Mouse (Mus musculus): ENCODE measurements around the gene Sap25. TPM values are rescaled to one million over a fixed set of nuclear protein-coding genes. Genes with fewer than 3 reads are reported as not detected.
A peak's percentile ranks its signal among the peaks of the same experiment; 100 is the strongest.
"Not testable (repeated sequence)": the region's sequence is repeated elsewhere in the genome, so short reads cannot be mapped to it uniquely, and the experiment has no call there.

Gene Sap25
- polyA plus RNA-seq, 1 experiment from 2014 or later: 2.8 TPM

DNA sequence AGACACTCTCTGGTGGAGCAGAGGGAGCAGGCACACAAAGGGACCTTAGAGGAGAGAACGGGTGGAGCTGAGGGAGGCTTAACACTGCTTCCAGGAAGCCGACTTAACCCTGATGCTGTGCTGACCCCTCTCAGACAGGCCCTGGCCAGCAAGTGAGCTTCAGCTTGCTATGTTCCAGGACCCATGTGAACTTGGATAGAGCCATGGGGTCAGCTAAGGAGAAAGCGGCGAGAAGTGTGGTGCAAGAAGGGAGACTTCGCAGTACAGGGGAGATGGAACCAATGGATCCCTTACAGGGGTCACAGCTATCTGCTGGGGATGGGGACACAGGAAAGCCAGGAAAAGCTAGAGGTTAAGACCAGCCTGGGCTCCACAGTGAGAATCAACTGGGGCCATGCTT lies 28.1 kb upstream of the Sap25 start:
- Histone ChIP-seq H3K4me1 (ENCODE audit: control insufficient read depth, insufficient read depth, low read length) (peaks cover 12% of the 10 kb centered on the region), H3K9ac (replicated peaks; ENCODE audit: low read length) (peak overlapping the region; percentile 18; the same call in 1 of the 2 replicates), H3K27ac (replicated peaks; ENCODE audit: low read depth, low read length) (peak overlapping the region; percentile 20; the same call in 1 of the 2 replicates), H3K27me3 (ENCODE audit: control insufficient read depth, insufficient read depth, low read length) (no peaks in the 10 kb centered on the region), H3K4me3 (ENCODE audit: low read depth, low read length) (no peak overlapping the region), H3K4me2 (ENCODE audit: low read depth, low read length) (no peak overlapping the region), H3K36me3 (replicated peaks; ENCODE audit: control insufficient read depth, insufficient read depth, low read depth, low read length) (no peaks in the 10 kb centered on the region), H3K9me3 (replicated peaks; ENCODE audit: control insufficient read depth, low read length) (no peaks in the 10 kb centered on the region)
- DNase-seq (ENCODE audit: low spot score) (no peak), ATAC-seq (replicated peaks; ENCODE audit: insufficient number of reproducible peaks, low FRiP score, low TSS enrichment, low read depth) (no peak)
- WGBS: 62% methylated on average over 5 of the region's 5 CpGs

DNA sequence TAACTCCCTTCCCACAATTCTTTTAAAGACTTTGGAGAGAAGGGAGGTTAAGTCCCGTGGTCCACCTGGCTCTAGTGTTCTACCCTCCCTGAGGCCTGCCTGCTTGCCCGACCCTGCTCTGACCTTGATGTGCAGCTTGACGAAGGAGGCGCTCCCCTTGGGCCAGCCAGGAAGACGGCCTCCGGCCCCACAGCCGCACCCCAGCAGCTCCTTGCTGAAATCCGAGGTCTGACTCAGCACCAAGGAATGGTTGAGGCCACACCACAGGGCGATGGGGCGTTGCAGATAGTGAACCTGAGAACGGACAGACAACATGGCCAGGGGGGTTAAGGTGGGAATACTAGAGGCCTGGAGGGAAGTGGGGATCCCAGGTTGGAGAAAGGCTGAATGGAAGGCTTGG lies 27.6 kb upstream of the Sap25 start, which contains the start of gene Pcolce:
Gene Pcolce, minus strand, starts transcription at position 235 of the 400 bp plus-strand sequence.
- Histone ChIP-seq H3K36me3 (replicated peaks; ENCODE audit: control insufficient read depth, insufficient read depth, low read depth, low read length) (no peaks in the 10 kb centered on the region), H3K4me2 (ENCODE audit: low read depth, low read length) (no peak within 1 kb of the TSS), H3K4me1 (ENCODE audit: control insufficient read depth, insufficient read depth, low read length) (peaks cover 11% of the 10 kb centered on the region), H3K27me3 (ENCODE audit: control insufficient read depth, insufficient read depth, low read length) (no peaks in the 10 kb centered on the region), H3K27ac (replicated peaks; ENCODE audit: low read depth, low read length) (peak within 1 kb of the TSS; percentile 20; the same call in 1 of the 2 replicates), H3K9me3 (replicated peaks; ENCODE audit: control insufficient read depth, low read length) (no peaks in the 10 kb centered on the region), H3K9ac (replicated peaks; ENCODE audit: low read length) (peak within 1 kb of the TSS; percentile 18; the same call in 1 of the 2 replicates), H3K4me3 (ENCODE audit: low read depth, low read length) (no peak within 1 kb of the TSS)
- DNase-seq (ENCODE audit: low spot score): no peak
- WGBS: 37% methylated on average over 11 of the region's 11 CpGs
- ATAC-seq (replicated peaks; ENCODE audit: insufficient number of reproducible peaks, low FRiP score, low TSS enrichment, low read depth): no peak

DNA sequence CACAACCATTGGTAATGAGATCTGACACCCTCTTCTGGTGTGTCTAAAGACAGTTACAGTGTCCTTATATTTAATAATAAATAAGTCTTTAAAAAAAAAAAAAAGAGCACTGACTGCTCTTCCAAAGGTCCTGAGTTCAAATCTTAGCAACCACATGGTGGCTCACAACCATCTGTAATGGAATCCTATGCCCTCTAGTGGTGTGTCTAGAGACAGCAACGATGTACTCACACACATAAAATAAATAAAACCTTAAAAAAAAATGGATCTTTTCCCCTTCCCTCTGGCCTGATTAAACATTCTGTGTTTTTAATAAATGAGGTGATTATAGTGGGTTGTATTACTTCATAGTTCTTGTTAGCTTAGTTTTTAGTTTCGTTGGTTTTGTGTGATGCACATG lies 26.2 kb upstream of the Sap25 start:
- not testable (repeated sequence) for H3K9ac ChIP-seq (replicated peaks; ENCODE audit: low read length); H3K27ac ChIP-seq (replicated peaks; ENCODE audit: low read depth, low read length); DNase-seq (ENCODE audit: low spot score); H3K27me3 ChIP-seq (ENCODE audit: control insufficient read depth, insufficient read depth, low read length); H3K4me2 ChIP-seq (ENCODE audit: low read depth, low read length); H3K4me1 ChIP-seq (ENCODE audit: control insufficient read depth, insufficient read depth, low read length); H3K36me3 ChIP-seq (replicated peaks; ENCODE audit: control insufficient read depth, insufficient read depth, low read depth, low read length); H3K9me3 ChIP-seq (replicated peaks; ENCODE audit: control insufficient read depth, low read length); ATAC-seq (replicated peaks; ENCODE audit: insufficient number of reproducible peaks, low FRiP score, low TSS enrichment, low read depth); H3K4me3 ChIP-seq (ENCODE audit: low read depth, low read length)
- 82% methylated on average over 2 of the region's 2 CpGs for WGBS

DNA sequence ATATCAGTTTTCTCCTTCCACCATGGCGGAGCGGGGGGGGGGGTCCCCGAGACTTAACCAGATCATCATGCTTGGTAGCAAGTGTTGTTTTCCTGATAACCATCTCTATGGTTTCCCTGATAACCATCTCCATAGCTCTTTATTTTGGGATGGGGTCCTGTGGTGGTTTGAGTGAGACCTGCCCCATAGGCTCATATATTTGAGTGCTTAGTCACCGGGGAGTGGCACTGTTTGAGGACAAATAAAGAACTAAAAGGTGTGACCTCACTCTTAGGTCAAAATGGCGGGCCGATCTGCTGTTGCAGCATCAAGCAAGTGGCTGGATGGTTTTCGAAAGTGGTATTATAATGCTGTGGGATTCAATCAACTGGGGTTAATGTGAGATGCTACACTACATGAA lies 25.8 kb upstream of the Sap25 start:
- Histone ChIP-seq H3K9me3 (replicated peaks; ENCODE audit: control insufficient read depth, low read length) (no peaks in the 10 kb centered on the region), H3K27ac (replicated peaks; ENCODE audit: low read depth, low read length) (no peak overlapping the region), H3K4me3 (ENCODE audit: low read depth, low read length) (no peak overlapping the region), H3K4me1 (ENCODE audit: control insufficient read depth, insufficient read depth, low read length) (peaks cover 8% of the 10 kb centered on the region), H3K27me3 (ENCODE audit: control insufficient read depth, insufficient read depth, low read length) (no peaks in the 10 kb centered on the region), H3K36me3 (replicated peaks; ENCODE audit: control insufficient read depth, insufficient read depth, low read depth, low read length) (no peaks in the 10 kb centered on the region), H3K9ac (replicated peaks; ENCODE audit: low read length) (no peak overlapping the region), H3K4me2 (ENCODE audit: low read depth, low read length) (no peak overlapping the region)
- WGBS: 82% methylated on average over 7 of the region's 7 CpGs
- ATAC-seq (replicated peaks; ENCODE audit: insufficient number of reproducible peaks, low FRiP score, low TSS enrichment, low read depth) (no peak), DNase-seq (ENCODE audit: low spot score) (no peak)

DNA sequence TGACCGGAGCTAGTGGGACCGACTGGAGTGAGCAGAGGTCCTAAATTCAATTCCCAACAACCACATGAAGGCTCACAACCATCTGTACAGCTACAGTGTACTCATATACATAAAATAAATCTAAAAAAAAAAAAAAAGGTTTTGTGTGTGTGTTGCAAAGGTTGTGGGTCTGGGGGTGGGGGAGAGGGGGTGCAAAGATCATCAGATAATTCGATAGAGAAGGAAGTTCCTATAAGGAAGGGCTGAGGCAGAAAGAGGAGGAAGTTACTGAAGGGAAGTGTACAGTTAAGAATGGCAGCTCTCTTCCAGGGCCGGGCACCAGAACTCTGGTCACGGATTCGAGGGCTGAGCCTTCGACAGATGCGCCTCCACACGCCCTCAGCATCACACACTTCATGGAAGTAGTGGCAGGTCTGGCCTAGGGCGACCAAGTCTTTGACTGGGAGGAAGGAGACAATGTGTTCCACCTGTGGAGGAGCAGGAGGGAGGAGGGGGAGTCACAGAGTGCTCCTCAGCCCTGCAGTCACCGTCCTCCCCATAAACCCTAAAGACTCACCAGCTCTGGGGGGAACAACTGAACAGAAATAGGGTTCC lies 17.1 kb upstream of the Sap25 start:
- Histone ChIP-seq H3K27ac (replicated peaks; ENCODE audit: low read depth, low read length) (no peak overlapping the region), H3K9ac (replicated peaks; ENCODE audit: low read length) (no peak overlapping the region), H3K4me2 (ENCODE audit: low read depth, low read length) (no peak overlapping the region), H3K4me1 (ENCODE audit: control insufficient read depth, insufficient read depth, low read length) (no peaks in the 10 kb centered on the region), H3K4me3 (ENCODE audit: low read depth, low read length) (no peak overlapping the region), H3K36me3 (replicated peaks; ENCODE audit: control insufficient read depth, insufficient read depth, low read depth, low read length) (no peaks in the 10 kb centered on the region), H3K9me3 (replicated peaks; ENCODE audit: control insufficient read depth, low read length) (no peaks in the 10 kb centered on the region), H3K27me3 (ENCODE audit: control insufficient read depth, insufficient read depth, low read length) (no peaks in the 10 kb centered on the region)
- 86% methylated on average over 11 of the region's 11 CpGs for WGBS
- DNase-seq (ENCODE audit: low spot score) (no peak), ATAC-seq (replicated peaks; ENCODE audit: insufficient number of reproducible peaks, low FRiP score, low TSS enrichment, low read depth) (no peak)

DNA sequence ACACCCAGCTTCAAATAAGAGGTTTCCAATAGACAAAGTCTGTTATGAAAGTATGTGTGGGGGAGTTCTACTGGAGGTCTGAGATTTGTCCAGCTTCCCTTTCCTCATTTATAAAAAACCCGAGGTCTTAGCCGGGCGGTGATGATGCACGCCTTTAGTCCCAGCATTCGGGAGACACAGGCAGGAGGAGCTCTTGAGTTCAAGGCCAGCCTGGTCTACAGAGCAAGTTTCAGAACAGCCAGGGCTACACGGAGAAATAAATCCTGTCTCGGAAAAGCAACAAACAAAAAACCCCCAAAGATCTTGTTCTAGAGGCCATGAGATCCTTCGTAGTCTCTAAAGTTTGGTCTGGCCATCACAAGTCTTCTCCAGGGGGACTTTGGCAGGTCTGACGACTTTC lies 13.1 kb upstream of the Sap25 start:
- no peaks in the 10 kb centered on the region for H3K27me3 ChIP-seq (ENCODE audit: control insufficient read depth, insufficient read depth, low read length)
- H3K36me3 ChIP-seq (replicated peaks; ENCODE audit: control insufficient read depth, insufficient read depth, low read depth, low read length): no peaks in the 10 kb centered on the region
- peak overlapping the region; percentile 43 for H3K4me3 ChIP-seq (ENCODE audit: low read depth, low read length)
- 4% methylated on average over 9 of the region's 9 CpGs for WGBS
- ATAC-seq (replicated peaks; ENCODE audit: insufficient number of reproducible peaks, low FRiP score, low TSS enrichment, low read depth) (no peak), DNase-seq (ENCODE audit: low spot score) (no peak)
- peak overlapping the region; percentile 53 for H3K27ac ChIP-seq (replicated peaks; ENCODE audit: low read depth, low read length)
- peaks cover 10% of the 10 kb centered on the region for H3K4me1 ChIP-seq (ENCODE audit: control insufficient read depth, insufficient read depth, low read length)
- H3K4me2 ChIP-seq (ENCODE audit: low read depth, low read length): peak overlapping the region; percentile 51
- no peaks in the 10 kb centered on the region for H3K9me3 ChIP-seq (replicated peaks; ENCODE audit: control insufficient read depth, low read length)
- H3K9ac ChIP-seq (replicated peaks; ENCODE audit: low read length): peak overlapping the region; percentile 53

DNA sequence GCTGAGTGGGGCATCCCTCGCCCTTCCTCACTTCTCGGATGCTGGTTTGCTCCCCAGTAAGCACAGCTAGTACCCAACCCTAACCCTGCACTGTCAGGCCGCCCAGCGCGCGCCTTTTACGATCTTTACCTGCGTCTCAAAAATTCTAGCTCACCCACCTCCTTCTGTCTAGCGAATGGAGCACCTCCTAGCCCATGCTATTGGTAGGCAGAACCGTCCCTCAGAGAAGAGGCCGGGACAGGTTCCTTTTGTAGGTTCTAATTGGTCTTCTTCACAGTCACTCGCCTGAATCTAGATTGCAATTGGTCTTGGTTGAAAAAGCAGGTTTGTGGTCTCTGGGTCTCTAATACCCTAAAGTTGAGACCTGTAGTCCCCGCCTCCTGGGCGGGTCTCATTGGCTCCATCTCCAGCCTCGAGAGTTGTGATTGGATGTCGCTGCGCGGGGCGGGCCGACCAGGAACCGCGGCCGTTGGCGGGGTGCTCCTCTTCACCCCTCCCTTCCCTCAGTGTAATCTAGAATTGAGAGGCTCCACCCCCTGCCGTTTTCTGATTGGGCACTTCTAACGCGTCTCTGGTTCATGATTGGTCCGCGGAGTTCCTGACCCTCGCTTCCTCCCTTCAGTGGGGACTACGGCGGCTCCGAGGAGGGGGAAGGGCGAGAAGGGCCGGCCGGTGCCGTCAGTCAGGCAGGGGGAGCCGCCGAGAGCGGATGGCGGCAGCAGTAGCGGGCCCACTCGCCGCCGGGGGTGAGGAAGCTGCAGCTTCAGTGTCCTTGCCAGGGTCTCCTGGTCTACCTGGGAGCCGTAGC lies 12.4 kb upstream of the Sap25 start, which contains the start of the genes Fbxo24, Lrch4 and Gm20605:
Gene Fbxo24, minus strand, starts transcription at position 505 of the 808 bp plus-strand sequence.
Gene Lrch4, plus strand, starts transcription at position 624 of the 808 bp plus-strand sequence.
Gene Gm20605, plus strand, starts transcription at position 678 of the 808 bp plus-strand sequence.
- H3K9ac ChIP-seq (replicated peaks; ENCODE audit: low read length): peak within 1 kb of the TSS; percentile 81
- peak within 1 kb of the TSS; percentile 86 for H3K4me2 ChIP-seq (ENCODE audit: low read depth, low read length)
- peaks cover 10% of the 10 kb centered on the region for H3K4me1 ChIP-seq (ENCODE audit: control insufficient read depth, insufficient read depth, low read length)
- peak within 1 kb of the TSS; percentile 93 for H3K4me3 ChIP-seq (ENCODE audit: low read depth, low read length)
- no peaks in the 10 kb centered on the region for H3K27me3 ChIP-seq (ENCODE audit: control insufficient read depth, insufficient read depth, low read length)
- H3K27ac ChIP-seq (replicated peaks; ENCODE audit: low read depth, low read length): peak within 1 kb of the TSS; percentile 92
- DNase-seq (ENCODE audit: low spot score) (peak; percentile 100), ATAC-seq (replicated peaks; ENCODE audit: insufficient number of reproducible peaks, low FRiP score, low TSS enrichment, low read depth) (peak; percentile 95)
- 0 out of 2 replicates have a peak, but pooled peaks cover under 1% of the 10 kb centered on the region for H3K36me3 ChIP-seq (replicated peaks; ENCODE audit: control insufficient read depth, insufficient read depth, low read depth, low read length)
- under 1% methylated on average over 41 of the region's 46 CpGs for WGBS
- H3K9me3 ChIP-seq (replicated peaks; ENCODE audit: control insufficient read depth, low read length): no peaks in the 10 kb centered on the region

DNA sequence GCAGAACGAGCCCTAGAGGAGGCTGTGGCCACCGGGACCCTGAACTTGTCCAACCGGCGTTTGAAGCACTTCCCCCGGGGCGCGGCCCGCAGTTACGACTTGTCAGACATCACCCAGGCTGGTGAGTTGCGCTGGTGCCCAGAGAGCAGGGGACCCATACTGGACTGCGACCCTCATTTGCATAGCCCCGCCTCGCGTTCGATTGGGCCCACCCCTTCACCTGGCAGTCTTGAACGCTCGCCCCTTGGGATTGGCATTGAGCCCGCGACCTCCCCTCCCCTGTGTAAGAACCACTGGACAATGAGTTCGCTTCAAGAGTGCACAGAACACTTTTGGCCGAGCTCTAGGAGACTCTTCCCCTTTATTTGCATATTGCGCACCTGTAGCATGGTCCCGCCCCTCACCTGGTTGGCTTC lies 11.8 kb upstream of the Sap25 start:
- peak overlapping the region; percentile 81 for H3K9ac ChIP-seq (replicated peaks; ENCODE audit: low read length)
- H3K4me3 ChIP-seq (ENCODE audit: low read depth, low read length): peak overlapping the region; percentile 93
- peaks cover 13% of the 10 kb centered on the region for H3K4me1 ChIP-seq (ENCODE audit: control insufficient read depth, insufficient read depth, low read length)
- ATAC-seq (replicated peaks; ENCODE audit: insufficient number of reproducible peaks, low FRiP score, low TSS enrichment, low read depth) (peak; percentile 37), DNase-seq (ENCODE audit: low spot score) (peak; percentile 61)
- no peaks in the 10 kb centered on the region for H3K27me3 ChIP-seq (ENCODE audit: control insufficient read depth, insufficient read depth, low read length)
- H3K36me3 ChIP-seq (replicated peaks; ENCODE audit: control insufficient read depth, insufficient read depth, low read depth, low read length): 0 out of 2 replicates have a peak, but pooled peaks cover 2% of the 10 kb centered on the region
- 0% methylated on average over 23 of the region's 23 CpGs for WGBS
- H3K4me2 ChIP-seq (ENCODE audit: low read depth, low read length): peak overlapping the region; percentile 86
- H3K27ac ChIP-seq (replicated peaks; ENCODE audit: low read depth, low read length): peak overlapping the region; percentile 92
- H3K9me3 ChIP-seq (replicated peaks; ENCODE audit: control insufficient read depth, low read length): no peaks in the 10 kb centered on the region
